Mouse (Mus musculus) kidney, adult 18-20 months (tissue): Measurements from ENCODE around the gene Ackr2.
A peak's percentile ranks its signal among the peaks of the same experiment; 100 is the strongest.

Experiments
- DNase-seq: peaks from one replicate; pipeline ENCODE4 v3.0.0; 2021

Ackr2 gene

DNA sequence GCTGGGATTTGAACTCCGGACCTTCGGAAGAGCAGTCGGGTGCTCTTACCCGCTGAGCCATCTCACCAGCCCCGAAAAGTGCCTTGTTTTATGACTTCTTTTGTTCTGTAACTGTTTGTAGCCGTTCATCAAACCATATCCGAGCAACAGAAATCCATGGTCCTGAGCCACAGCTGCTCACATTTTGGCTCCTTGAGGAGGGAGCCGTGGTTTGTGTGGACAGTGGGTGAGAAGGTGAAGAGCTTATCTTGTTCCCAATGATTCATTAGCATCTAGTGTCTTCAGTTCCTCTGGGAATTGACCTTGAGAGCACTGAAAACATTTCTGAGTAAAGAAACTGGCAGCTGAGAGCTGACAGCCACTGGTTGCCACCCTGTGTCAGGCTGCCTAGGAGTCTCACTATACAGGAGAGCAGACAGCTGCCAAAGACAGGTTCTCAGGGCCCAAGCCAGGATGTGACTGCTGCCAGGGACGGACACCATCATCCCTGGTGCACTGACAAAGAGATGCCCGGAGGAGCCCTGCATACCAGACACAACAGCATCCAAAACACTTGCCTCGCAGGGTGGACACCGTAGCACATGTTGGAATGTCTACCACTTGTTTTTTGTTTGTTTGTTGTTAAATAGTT, 6.0 kb upstream of the Ackr2 start:
- DNase-seq = no peak

DNA sequence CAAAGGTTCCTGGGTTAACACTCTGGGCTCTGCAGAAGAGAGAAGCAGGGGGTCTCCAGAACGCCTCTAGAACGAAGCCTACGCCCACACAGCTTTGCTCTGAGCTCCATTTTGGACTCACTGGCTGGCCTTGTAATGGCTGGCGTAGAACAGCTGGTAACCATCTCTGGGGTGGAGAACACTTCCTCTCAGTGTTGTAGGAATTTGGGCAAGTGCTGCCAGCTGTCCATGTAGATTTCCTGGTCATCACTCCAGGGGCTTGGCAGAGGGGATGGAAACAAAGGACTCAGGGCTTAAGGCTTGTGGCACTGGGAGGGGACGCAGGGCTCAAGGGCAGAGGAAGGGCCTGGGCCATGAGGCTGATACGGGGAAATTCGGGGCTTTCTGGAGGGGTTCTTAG, 3.7 kb upstream of the Ackr2 start:
- DNase-seq = no peak

DNA sequence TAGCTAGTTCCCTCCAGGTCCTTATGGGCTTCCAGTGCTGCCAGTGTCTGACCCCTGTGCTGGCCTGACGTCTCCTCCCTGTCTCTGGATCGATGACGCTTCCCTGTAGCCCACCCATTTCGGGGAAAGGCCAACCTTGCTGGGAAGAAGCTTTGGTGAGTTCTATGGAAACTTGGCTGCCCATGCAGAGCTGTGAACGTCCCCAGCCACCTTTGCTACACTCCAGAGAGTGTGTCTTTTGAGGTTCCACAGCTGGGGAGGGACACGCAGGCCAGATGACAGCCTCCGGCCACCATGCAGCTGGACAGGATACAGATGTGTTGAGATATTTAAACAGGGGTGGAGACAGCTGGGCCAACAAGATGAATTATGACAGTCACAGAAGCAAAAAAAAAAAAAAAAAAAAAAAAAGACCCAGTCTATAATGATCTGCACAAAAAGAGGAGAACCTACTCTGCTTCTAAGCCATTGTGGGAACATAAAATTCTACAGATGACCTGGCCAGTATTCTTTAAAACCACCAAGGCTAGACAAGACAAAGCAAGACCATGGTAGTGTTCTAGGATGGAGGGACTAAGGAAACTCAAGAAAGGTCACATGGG, 2.7 kb upstream of the Ackr2 start:
- no peak for DNase-seq

DNA sequence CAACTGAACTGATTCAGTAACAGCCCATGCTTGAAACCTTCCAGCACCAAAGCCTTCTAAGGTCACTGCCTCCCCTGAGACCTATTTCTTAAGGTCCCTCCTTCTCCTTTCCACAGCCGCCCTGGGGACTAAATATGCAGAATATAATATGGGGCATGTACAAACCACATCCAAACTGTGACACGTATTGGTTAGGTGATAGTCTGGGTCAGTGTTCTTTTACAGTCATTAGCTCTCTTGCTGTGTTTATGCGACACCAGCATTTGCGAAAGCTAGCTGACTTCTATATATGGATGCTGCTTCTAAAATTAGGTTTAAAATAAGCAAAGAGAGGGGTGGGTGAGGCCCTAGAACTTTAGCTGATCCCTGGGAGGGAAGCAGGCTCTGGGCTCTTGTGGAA, 1.3 kb upstream of the Ackr2 start:
- no peak for DNase-seq

DNA sequence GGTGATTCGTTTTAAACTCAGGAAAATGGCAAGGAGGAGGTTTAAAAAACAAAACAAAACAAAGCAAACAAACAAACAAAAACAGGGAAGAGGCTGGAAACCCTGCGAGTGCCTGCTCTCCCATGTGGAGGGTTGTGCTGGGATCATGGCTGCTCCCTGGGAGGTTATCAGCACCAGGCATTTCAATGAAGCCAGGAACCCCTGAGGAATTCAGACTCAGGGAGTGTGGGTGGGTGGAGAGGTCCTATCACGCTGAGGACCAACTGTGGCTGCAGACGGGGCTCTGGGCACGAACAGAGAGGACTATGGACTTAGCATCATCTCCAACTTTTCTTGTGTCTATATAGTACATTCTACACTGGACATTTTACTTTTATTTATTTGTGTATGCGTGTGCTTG, 1.2 kb downstream of the Ackr2 start:
- DNase-seq = no peak

DNA sequence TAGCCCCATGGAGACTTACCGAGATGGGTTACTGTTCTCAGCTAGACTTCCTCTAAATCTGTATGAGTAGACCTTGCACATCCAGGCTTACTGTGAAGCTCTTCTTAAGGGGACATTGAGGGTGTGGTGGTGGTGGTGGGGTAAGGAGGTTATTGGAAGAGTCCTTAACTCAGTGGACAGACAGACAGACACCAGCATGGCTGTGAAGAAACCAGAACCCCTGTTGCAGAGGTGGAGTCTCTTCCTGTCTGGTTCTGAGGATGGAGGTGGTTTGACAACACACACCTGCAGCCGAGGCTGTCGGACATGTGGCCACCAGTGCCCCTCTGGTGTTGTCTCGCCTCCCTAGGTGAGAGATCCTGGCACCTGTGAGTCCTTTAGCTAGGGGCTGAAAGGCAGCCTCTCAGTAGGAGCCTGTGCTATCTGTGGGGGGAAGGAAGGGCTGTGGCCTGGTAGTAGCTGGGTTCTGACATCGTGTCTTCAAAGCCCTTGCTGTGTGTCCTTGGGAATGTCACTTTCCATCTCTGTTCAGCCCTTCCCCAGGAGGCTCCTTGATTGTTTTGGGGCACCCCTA, 2.2 kb downstream of the Ackr2 start:
- no peak for DNase-seq

DNA sequence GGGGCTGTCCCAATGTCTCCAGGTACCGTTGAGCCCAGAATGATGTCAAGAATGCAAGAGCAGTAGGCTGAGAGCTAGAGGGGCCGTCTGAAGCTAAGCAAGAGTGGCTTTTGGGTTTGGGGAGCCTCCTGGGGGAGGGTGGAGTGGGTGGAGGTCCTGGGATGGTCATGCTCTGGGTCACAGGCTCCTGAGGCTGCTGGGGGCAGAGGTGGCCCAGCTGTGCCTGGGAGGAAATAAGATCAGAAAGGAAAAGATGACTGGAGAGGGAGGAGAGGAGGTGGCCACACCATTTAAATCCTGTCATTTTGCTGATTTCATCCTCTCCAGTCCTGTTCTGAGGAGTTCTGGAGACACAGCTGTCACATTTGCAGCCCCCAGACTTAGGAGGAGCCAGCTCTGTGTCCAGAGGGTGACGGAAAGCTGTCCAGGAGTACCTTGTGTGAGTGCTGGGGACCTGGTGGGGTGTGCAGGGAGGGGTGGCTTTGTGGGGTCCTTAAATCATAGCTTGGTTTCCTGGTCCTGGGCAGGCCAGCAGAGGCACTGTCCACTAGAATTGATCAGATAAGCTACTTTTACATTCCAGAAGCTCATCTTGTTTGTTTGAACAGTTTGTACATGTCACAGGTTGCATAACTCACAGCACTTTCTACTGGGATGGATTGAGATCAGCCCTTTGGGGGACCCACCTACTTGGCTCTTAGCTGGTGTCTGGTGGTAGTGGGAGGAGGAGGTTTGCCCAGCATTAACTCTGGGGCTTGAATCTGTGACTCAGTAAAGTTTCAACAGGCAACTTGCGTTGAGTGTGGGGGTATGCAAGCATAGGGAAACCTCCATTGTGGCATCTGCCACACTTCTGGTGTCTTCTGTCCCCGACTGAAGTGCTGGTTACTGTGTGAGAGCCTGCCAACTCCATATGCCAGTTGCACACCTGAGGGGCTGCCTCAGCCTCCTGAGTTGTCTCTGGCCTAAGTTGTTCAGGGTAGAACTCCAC, 3.9 kb downstream of the Ackr2 start:
- no peak for DNase-seq

DNA sequence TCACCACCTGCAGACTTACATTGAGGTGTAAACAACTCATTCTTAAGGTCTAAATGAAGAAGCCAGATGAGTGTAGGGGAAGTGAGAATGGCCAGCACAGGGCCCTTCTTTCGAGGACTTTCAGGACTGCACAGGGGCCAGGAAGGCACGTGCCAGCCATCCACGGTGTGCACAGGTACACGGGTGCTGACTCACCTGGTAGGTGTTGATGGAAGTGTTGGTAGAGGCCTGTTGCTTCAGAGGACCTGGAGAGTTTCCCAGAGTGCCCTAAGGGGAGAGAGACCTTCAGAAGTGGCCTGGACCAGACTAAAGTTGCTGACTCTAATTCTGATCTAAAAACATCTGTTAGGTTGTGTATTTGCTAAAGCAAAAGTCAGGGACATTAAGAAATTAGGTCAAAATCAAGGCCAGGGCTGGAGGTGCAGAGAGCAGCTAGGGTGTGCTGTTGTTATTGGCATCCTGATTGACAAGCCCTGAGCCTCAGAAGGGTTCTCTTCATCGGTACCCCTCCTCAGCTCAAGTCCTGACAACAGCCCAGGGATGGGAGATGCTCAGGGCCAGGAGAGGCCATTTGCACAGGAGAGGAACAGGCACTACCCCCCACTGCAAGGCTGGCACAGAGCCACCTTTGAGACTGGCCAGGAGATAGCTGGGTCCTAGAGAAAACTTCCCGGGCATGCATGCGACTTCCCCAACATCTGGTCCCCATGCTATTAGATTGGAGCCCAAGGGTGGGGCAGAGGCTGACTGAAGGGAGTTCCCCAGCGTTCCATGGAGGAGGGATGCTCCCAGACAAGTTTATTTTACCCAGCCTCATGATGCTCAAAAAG, 5.5 kb downstream of the Ackr2 start:
- no peak for DNase-seq

DNA sequence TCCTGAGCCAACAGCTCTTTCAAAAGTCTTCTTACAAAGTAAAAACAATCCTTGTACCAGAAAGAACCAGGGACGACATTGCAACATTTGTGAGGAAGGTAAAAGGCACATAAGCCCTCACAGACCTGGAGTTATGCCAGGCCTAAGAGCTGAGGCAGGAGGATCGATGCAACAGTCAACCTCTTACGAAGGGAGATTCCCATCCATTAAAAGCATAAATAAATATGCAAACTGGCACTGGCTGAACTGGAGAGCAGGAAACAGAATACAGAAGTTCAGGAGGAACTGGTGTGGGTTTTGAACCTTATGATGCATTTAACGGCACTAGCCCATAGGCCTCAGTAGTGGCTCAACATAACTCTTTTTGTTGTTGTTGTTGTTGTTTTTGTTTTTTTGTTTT, 6.2 kb downstream of the Ackr2 start:
- no peak for DNase-seq

DNA sequence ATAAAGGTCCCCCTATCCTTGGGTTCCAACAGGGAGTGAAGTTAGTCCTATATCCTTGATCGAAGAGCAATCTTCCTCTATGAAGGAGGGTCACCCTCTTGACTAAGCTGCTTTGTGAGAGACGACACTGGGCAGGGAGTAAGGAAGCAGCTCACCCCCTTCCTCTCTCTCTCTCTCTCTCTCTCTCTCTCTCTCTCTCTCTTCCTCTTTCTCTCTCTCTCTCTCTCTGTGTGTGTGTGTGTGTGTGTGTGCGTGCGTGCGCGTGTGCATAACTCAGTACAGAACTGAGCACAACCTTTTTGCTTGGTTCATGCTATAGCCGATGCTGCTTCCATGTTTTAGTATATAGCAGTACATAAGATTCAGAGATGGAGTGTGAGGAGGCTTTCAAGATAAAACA, 6.8 kb downstream of the Ackr2 start:
- no peak for DNase-seq

DNA sequence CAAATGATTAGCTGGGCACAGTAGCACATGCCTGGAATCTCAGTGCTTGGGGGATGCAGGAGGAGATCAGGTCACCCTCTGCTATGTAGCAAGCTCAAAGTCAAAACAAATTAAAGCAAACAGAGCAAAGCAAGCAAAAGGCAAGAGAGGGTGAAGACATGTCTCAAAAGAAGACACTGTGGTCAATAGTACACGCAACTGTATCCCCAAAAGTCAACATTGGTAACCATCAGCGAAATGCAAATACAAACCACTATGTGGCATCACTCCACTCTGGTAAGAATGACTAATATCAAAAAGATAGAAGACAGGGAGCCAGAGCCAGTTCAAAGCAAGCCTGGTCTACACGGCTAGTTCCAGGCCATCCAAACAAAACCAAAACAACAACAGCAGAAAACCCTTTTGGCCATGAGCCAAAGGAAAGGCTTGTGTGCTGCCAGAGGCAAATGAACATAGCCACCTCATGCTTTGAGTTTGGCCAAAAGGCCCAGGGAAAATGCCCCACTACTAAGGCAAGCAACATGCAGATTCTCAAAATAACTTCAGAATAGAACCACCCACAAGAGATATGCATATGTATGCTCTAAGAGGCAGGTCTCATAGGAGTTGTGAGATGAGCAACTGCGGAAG, 7.5 kb downstream of the Ackr2 start:
- no peak for DNase-seq

DNA sequence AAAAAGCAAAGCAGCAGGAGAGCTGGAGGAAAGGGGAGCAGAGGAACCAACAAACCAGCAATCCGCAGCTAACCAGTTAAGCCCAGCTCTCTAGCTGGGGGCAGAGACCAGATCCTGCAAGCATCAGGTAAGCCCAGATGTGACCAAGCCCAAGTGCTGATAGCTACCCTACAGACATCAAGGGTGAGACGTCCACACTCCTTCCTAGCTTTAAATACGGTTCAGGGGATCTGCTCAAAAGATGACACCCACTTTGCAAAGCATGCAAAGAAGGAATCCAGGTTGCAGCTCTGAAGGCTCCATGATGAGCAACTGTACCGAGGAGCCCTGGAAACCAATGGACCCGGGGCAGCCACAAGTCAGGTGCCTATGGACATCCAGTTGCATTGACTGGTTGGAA, 8.3 kb downstream of the Ackr2 start:
- no peak for DNase-seq

DNA sequence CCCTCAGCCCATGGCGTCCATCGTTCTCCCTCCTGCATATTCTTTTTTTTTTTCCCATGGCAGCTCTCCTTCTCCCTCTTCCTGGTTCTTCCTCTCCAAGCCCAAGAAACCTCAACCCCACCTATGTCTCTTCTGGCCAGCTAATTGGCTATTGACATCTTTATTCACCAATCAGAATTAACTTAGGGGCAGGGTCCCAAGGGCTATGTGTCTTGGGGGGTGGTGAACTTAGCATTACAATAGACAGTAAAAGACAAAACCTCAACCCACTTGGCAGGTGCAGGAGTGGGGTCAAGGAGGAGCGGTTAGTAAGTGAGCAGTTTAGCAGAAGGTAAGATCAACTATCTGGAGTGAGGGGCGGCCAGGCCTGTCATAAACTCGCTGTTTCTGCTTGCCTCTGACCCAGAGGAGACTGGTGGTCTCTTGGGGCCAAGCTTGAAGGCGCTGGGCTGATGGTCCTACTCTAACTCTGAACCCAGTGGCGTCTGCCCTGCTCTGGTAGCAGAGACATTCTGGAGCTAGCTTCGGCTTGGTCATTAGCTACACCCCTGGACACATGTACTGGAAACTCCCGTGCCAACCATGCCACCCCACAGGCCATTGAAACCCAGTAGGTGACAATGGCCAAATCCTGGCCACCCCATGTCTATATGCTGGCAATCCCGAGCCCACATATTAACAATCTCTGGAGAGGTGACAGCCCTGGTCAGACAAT, 9.4 kb downstream of the Ackr2 start:
- DNase-seq = no peak

DNA sequence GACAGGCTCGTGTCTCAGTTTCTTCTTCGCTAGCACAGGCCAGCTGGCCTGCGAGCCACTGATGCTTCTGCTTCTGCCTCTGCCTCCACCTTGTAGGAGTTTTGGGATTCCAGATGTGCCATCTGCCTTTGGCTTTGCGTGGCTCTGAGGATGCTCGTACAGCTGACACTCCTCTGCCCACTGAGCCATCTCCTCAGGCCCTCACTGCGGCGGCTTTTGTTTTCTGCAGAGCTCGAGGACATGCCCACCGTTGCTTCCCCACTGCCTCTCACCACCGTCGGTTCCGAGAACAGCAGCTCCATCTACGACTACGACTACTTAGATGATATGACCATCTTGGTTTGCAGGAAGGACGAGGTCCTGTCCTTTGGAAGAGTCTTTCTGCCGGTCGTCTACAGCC, 10.2 kb downstream of the Ackr2 start:
- DNase-seq = no peak

DNA sequence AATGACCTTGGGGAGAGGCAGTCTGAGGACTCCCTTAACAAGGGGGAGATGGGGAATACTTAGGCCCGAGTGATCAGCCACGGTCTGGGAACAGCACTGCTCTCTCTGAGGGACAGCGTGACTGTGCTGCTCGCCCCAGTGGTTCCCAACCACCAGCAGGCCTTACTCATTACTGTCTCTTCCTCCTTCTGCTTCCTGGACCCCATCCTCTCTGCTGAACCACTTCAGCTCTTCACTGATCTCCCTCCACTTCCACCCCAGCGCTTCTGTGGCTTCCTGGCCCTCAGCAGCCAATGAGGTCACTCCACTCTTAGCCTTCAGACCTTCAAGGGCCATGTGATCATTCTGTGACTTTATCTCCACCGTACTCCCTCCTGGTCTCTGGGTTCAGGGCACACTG, 11.5 kb downstream of the Ackr2 start:
- no peak for DNase-seq

DNA sequence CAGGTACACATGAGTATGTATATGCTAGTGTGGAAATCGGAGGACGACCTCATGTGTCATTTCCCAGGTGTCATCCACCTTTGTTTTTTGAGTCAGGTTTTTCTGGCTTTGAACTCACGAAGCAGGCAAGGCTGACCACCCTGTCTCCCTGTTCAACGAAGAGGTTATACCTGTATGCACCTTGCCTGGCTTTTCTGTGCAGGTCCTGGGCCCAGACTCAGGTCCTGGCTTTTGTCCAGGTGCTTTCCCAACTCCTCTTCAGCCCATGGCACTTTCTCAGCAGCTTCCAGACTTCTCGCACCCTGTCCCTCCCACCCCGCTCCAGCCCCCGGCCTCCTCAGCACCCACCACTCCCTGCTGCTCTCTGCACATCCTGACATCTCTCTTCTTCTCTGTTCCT, 13.0 kb downstream of the Ackr2 start:
- DNase-seq = no peak

DNA sequence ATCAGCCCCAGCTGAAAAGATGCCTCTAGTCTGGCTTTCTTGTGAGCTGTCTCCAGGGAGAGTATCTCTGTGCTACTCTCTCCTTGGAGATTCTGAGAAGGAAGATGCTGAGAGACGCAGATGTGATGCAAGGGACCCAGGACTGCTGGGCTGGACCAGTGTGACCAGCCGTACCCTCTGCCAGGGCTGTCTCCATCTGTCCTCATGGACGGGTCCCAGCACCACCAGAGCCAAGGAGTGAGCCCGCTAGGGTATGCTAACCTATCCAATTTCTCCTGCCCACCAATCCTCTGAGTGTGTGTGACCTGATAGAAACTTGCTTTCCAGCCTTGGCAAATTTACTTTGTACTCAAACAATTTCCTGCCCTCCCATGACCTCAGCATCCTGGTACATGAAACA, 14.6 kb downstream of the Ackr2 start:
- no peak for DNase-seq

DNA sequence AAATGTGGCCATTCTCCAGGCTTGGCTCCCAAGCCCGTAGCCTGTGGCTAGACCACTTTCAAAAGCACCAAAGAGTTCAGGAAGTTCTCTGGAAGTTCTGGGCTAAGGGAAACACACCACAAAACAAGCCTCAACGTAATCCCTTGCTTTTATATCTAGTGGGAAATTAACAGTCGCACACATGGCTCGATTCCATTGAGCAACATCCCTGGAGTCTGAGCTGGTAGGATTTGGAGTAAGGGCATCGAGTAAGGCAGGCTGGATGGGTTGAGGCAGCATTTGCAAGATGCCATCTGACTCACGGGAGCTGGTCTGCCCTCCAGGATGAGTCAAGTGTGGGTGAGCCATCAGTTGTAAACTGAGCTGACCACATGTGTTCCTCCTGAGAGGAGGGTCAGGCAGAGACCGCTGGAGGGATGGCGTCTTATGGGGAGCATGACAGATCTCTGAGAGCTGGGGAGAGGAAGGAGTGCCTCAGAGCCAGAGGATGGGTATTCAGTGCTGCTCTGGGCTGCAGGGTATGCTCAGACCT, 16.1 kb downstream of the Ackr2 start:
- no peak for DNase-seq

DNA sequence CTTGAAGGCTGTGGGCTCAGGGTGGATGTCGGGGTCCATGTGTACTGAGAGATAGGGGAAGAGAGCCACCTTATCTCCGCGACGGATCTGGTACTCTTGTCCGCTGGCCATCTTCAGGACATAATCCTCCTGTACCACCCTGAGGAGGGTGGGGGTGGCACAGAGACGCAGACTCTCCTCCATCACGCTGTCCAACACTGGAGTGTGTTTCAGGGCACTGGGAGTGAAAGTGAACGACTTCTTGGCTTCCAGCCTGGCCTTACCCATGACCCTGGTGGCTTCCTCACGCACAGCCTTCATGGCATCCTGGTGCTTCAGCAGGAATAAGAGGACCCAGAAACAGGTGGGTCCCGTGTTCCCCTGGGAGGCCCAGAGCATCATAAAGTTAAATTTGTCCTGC, 16.9 kb downstream of the Ackr2 start:
- no peak for DNase-seq

DNA sequence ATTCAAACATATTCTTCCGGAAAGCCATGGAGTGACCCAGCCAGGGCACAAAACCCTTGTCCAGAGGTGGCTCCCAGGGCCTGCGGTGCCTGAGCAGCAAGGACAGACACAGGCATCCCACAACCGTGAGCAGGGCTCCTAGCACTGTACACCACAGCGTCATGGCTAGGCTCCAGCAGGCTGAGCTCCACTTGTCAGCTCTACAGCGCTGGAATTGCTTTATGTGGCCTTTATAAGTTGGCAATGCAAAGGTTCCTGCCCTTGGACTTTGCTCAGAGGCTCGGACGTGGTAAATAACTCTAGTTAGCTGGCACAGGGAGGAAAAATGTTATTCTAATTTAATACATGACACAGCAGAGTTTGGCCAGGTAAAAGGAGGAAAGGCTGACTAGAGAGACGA, 17.9 kb downstream of the Ackr2 start, which contains the start of gene Cyp8b1:
Gene Cyp8b1, minus strand, starts transcription at position 204 of the 400 bp plus-strand sequence.
- DNase-seq = peak; percentile 23

DNA sequence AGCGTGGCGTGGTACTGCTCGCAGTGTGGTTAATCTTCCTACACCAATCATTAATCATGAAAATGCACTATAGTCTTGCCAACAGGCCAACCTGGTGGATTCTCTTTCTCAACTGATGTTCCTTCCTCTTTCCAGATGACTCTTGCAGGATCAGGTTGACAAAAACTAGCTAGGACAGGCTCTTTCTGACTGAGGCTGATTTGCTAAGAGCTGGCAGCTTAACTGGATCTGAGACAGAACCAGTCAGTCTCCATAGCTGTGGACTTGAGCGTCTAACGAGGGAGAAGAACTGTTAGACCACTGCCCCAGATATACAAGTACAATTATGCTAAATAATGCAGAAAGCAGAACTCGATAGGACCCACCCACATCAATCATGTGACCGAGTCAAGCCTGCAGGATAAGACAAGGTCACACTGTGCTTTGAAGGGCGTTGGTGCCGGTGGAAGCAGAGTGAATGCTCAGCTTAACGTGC, 20.9 kb downstream of the Ackr2 start:
- DNase-seq = peak; percentile 21
